Mouse (Mus musculus) lung, postnatal 4 days (tissue): ENCODE measurements around the gene Olfr986.
"Not testable (repeated sequence)": the region's sequence is repeated elsewhere in the genome, so short reads cannot be mapped to it uniquely, and the experiment has no call there.

Source experiments
- DNase-seq, 2 experiments: peaks; one replicate each; pipeline ENCODE4 v3.0.0; 2021

Gene Olfr986

GRCm38 (mm10) chr9:40180620-40181019, at the start of gene Olfr986:
Gene Olfr986 (plus strand): TSS chr9:40180920.
- no peak for DNase-seq

- no peak for DNase-seq
These were observed 43.6 kb upstream of the Olfr986 start for GRCm38 (mm10) chr9:40136987-40137688.

GRCm38 (mm10) chr9:40139484-40139883, 41.2 kb upstream of the Olfr986 start:
- DNase-seq, result no peak

GRCm38 (mm10) chr9:40141544-40141943, 39.2 kb upstream of the Olfr986 start:
- DNase-seq, result no peak

GRCm38 (mm10) chr9:40155118-40155644, 25.5 kb upstream of the Olfr986 start:
- no peak for DNase-seq

- DNase-seq, result no peak
These were observed 14.3 kb upstream of the Olfr986 start for GRCm38 (mm10) chr9:40166446-40166845.

- no peak for DNase-seq
These were observed 3.7 kb upstream of the Olfr986 start for GRCm38 (mm10) chr9:40177017-40177416.

GRCm38 (mm10) chr9:40185166-40185565, 4.4 kb downstream of the Olfr986 start:
- not testable (repeated sequence) for DNase-seq

- no peak for DNase-seq
These were observed 10.6 kb downstream of the Olfr986 start for GRCm38 (mm10) chr9:40191086-40191876.

GRCm38 (mm10) chr9:40192098-40193038, 11.6 kb downstream of the Olfr986 start, which contains the start of gene Zfp202:
Gene Zfp202 (plus strand): TSS chr9:40192316.
- DNase-seq, result peak; percentile 92 to 95

GRCm38 (mm10) chr9:40195981-40196380, 15.3 kb downstream of the Olfr986 start:
- peak in 1 of 2 experiments; percentile 8 for DNase-seq

GRCm38 (mm10) chr9:40206546-40206950, 25.8 kb downstream of the Olfr986 start:
- DNase-seq, result no peak

- DNase-seq, result no peak
These were observed 30.0 kb downstream of the Olfr986 start for GRCm38 (mm10) chr9:40210744-40211143.

- DNase-seq, result no peak
These were observed 33.3 kb downstream of the Olfr986 start for GRCm38 (mm10) chr9:40214058-40214457.

- no peak for DNase-seq
These were observed 35.9 kb downstream of the Olfr986 start for GRCm38 (mm10) chr9:40216651-40217050.

GRCm38 (mm10) chr9:40224289-40224688, 43.6 kb downstream of the Olfr986 start:
- DNase-seq, result no peak

GRCm38 (mm10) chr9:40227874-40228789, 47.4 kb downstream of the Olfr986 start:
- peak in 1 of 2 experiments; percentile 43 for DNase-seq

GRCm38 (mm10) chr9:40228804-40229331, 48.1 kb downstream of the Olfr986 start:
- DNase-seq, result no peak

GRCm38 (mm10) chr9:40229479-40229878, 48.8 kb downstream of the Olfr986 start:
- DNase-seq, result no peak

- no peak for DNase-seq
These were observed 50.3 kb downstream of the Olfr986 start for GRCm38 (mm10) chr9:40231019-40231418.
